Mouse (Mus musculus): Measurements from ENCODE around the gene Sec31b. TPM values are rescaled to one million over a fixed set of nuclear protein-coding genes. Genes with fewer than 3 reads are reported as not detected.
A peak's percentile ranks its signal among the peaks of the same experiment; 100 is the strongest.

Sec31b gene
- total RNA-seq (2021), result under 1 TPM; 0.19 to 0.56 TPM
- long read RNA-seq, experiment 1, result 0 reads
- long read RNA-seq, experiment 2, partial matches to known transcripts, result 1 of 1 reads
- long read RNA-seq, experiment 2, other reads (novel, unspliced or antisense), result 0 of 1 reads

- DNase-seq (ENCODE audit: low spot score in 2 of 2), result no peak
Observed at GRCm38 (mm10) chr19:44545321-44546041, at the start of gene Sec31b. Sec31b (minus strand) TSS chr19:44545864.

- no peak for DNase-seq (ENCODE audit: low spot score in 2 of 2)
Observed at GRCm38 (mm10) chr19:44594180-44594579, 48.5 kb upstream of the Sec31b start.

- no peak for DNase-seq (ENCODE audit: low spot score in 2 of 2)
Observed at GRCm38 (mm10) chr19:44591638-44592037, 46.0 kb upstream of the Sec31b start.

GRCm38 (mm10) chr19:44590992-44591391 lies 45.3 kb upstream of the Sec31b start:
- no peak for DNase-seq (ENCODE audit: low spot score in 2 of 2)

GRCm38 (mm10) chr19:44589591-44590223 lies 44.0 kb upstream of the Sec31b start:
- no peak for DNase-seq (ENCODE audit: low spot score in 2 of 2)

GRCm38 (mm10) chr19:44588036-44588435 lies 42.4 kb upstream of the Sec31b start:
- no peak for DNase-seq (ENCODE audit: low spot score in 2 of 2)

- DNase-seq (ENCODE audit: low spot score in 2 of 2), result peak; percentile 94 to 96
Observed at GRCm38 (mm10) chr19:44582638-44583309, 37.1 kb upstream of the Sec31b start.

- DNase-seq (ENCODE audit: low spot score in 2 of 2), result no peak
Observed at GRCm38 (mm10) chr19:44582103-44582502, 36.4 kb upstream of the Sec31b start.

GRCm38 (mm10) chr19:44578038-44578437 lies 32.4 kb upstream of the Sec31b start:
- DNase-seq (ENCODE audit: low spot score in 2 of 2), result no peak

GRCm38 (mm10) chr19:44576275-44576674 lies 30.6 kb upstream of the Sec31b start:
- no peak for DNase-seq (ENCODE audit: low spot score in 2 of 2)

- no peak for DNase-seq (ENCODE audit: low spot score in 2 of 2)
Observed at GRCm38 (mm10) chr19:44567763-44568162, 22.1 kb upstream of the Sec31b start.

GRCm38 (mm10) chr19:44564006-44564405 lies 18.3 kb upstream of the Sec31b start:
- no peak for DNase-seq (ENCODE audit: low spot score in 2 of 2)

- peak; percentile 94 to 96 for DNase-seq (ENCODE audit: low spot score in 2 of 2)
Observed at GRCm38 (mm10) chr19:44562652-44563206, 17.1 kb upstream of the Sec31b start, which contains the start of gene Hif1an. Hif1an (plus strand) TSS chr19:44562850.

GRCm38 (mm10) chr19:44554861-44555590 lies 9.4 kb upstream of the Sec31b start, which contains the start of gene Ndufb8:
Ndufb8 (minus strand) TSS chr19:44555440.
- peak; percentile 97 to 99 for DNase-seq (ENCODE audit: low spot score in 2 of 2)

GRCm38 (mm10) chr19:44554490-44554860 lies 8.8 kb upstream of the Sec31b start:
- DNase-seq (ENCODE audit: low spot score in 2 of 2), result no peak

- DNase-seq (ENCODE audit: low spot score in 2 of 2), result no peak
Observed at GRCm38 (mm10) chr19:44553286-44553685, 7.6 kb upstream of the Sec31b start.

- DNase-seq (ENCODE audit: low spot score in 2 of 2), result no peak
Observed at GRCm38 (mm10) chr19:44552731-44553130, 7.1 kb upstream of the Sec31b start, which contains the start of gene Gm20538. Gm20538 (minus strand) TSS chr19:44552831.

- peak; percentile 70 to 78 for DNase-seq (ENCODE audit: low spot score in 2 of 2)
Observed at GRCm38 (mm10) chr19:44544775-44545174, 889 bp downstream of the Sec31b start.

GRCm38 (mm10) chr19:44544372-44544771 lies 1.3 kb downstream of the Sec31b start:
- no peak for DNase-seq (ENCODE audit: low spot score in 2 of 2)

- no peak for DNase-seq (ENCODE audit: low spot score in 2 of 2)
Observed at GRCm38 (mm10) chr19:44542694-44543178, 2.9 kb downstream of the Sec31b start.

GRCm38 (mm10) chr19:44537416-44537815 lies 8.2 kb downstream of the Sec31b start:
- DNase-seq (ENCODE audit: low spot score in 2 of 2), result no peak

Data from left cerebral cortex, adult 18-20 months (tissue).